Mouse (Mus musculus) gastrocnemius, postnatal 4 days (tissue): Measurements from ENCODE around the gene Glycam1. TPM values are rescaled to one million over a fixed set of nuclear protein-coding genes. Genes with fewer than 3 reads are reported as not detected.
"Not testable (repeated sequence)": the region's sequence is repeated elsewhere in the genome, so short reads cannot be mapped to it uniquely, and the experiment has no call there.

Source experiments
- DNase-seq, 2 experiments: peaks; one replicate each; pipeline ENCODE4 v3.0.0; 2021 to 2022; ENCODE audit warnings: low spot score in 2 of 2, mixed read lengths in 2 of 2
- long read RNA-seq, 2 experiments: library from polyadenylated mRNA; stranded (forward); transcript quantifications; one replicate each; pipeline ENCODE4 v2.0.0; 2021
- total RNA-seq, 2 experiments: library from RNA; stranded (reverse); gene quantifications; 2 replicates each; pipeline ENCODE4 v1.2.3; 2021

The Glycam1 gene
- total RNA-seq: not detected
- long read RNA-seq, experiment 1: 0 reads
- long read RNA-seq, experiment 2: 0 reads

DNA sequence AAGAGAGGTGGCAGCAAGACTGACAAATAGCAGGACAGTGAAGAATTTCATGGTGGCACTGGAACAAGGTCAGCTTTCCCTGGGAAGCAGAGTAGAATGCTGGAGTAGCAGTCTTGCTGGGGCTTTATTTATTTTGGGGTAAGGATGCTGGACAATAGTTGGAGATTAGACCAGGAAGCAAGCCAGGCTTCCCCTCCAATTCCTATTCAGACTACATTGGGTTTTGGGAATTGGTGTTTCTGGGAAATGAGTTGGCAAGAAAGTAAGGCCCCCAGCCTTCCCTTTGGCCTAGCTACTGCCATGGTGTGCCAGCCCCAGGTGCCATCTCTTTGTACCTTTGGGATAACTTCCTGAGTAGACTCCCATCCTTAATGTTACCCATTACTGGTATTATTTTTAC is at the start of gene Glycam1:
Glycam1 (minus strand) TSS at position 101 of the 400 bp plus-strand sequence.
- DNase-seq: no peak

DNA sequence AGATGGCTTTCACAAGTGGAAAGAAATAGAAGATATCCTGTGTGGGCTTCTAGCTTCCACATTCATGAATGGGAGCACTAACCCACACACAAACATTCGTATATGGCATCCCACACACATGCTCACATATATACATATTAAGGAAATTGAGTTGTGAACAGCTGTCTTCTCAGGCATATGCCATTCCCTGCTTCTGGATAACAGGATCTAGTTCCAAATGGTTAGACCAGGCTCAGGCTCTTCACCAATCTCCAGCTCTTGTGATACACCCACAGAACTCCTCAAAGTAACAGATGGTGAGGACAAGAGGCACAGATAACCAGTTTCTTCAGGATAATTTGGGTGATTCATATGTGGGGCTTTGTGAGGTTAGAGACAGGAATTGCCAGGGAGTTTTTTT is 39.6 kb upstream of the Glycam1 start:
- no peak for DNase-seq

DNA sequence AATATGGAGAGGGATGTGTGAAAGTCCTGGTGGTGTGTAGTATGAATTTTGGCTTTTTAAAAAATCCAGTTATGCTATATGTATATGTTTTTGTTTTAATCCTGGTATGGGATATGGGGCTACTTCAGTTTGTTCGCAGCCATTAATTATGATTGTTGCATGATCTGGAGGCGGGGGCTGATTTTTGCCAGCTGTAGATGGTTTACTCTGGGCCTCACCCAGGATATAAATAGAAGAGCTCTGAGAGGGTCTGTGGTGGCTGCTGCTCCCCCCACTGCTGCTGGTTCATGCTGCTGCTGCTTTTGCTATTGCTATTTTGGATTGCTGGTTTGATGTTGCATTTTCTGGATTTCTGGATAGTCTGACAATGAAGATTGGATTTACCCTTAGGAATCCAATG is 25.9 kb upstream of the Glycam1 start:
- no peak for DNase-seq

DNA sequence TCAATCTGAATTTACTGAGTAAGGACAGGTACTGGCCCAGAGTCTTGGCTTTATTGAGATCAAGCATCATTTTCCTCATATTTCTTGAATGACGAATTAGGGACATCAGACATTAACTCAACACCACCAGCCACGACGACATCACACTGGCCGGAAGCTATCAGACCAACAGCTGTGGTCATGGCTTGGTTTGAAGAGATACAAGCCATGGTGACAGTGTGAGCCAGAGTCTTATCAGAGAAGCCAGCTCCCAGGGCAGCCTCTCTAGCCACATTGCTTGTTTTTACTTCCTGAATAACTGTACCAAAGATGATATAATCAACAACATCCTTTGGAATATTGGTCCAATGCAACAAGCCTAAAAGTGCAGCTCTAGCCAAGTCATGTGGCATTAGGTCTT is 22.9 kb upstream of the Glycam1 start:
- not testable (repeated sequence) for DNase-seq

DNA sequence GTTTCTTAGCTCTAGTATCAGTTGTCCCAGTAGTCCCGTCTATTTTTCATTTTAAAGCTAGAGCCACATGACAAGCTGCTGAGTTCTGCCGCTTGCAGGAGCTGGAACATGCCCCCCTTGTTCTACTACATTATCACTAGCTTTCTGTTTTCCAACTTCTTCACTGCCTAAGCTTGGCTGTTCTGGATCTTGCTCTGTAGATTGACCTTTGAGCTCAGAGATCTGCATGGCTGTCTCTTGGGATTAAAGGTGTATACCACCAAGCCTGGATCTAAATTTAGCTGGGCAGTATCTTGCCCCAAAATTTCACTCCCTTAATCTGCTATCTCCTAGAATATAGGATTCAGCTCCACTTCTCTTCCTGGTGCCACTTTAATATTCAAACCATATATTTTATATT is 21.0 kb upstream of the Glycam1 start:
- no peak for DNase-seq

DNA sequence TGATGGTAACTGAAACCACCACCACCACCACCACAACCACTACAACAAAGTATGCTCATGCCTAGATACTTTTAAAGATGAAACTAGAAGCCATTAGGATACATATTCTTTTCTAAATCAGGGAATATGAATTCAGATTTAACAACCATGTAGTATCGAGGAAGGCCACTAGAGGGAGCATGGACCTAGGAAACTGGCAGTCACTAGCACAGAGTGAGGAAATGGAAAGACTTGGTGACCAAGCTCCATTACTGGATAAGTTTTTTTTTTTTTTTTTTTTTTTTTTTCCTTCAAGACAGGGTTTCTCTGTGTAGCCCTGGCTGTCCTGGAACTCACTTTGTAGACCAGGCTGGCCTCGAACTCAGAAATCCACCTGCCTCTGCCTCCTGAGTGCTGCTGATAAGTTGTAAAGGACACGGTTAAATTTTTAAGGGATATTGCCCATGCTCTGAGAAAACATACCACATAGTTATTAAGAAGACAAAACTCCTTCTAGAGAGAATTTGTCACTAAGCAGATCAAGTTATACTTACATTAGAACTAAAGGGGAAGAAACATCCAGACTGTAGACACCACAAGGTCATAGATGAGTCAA is 12.7 kb downstream of the Glycam1 start:
- DNase-seq: peak; percentile 17 to 38

DNA sequence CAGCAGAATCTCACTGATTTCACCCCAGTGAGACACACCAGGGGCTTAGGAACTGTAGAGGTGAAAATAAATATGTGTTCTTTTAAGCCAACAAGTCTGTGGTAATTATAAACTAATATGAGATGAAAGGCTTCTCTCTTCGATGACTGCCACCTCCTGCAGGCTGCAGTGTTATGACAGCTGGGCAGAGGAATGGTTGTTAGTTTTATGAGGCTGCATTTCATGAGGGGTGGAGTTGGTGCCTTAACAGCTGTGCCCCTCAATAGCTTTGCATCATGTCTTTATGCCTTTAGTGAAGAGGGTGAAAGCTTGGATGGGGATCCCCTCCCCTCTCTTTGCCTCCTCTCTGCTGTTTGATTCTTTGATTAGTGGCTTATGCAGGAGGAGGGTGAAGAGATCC is 13.8 kb downstream of the Glycam1 start:
- DNase-seq: peak in 1 of 2 experiments; percentile 1

DNA sequence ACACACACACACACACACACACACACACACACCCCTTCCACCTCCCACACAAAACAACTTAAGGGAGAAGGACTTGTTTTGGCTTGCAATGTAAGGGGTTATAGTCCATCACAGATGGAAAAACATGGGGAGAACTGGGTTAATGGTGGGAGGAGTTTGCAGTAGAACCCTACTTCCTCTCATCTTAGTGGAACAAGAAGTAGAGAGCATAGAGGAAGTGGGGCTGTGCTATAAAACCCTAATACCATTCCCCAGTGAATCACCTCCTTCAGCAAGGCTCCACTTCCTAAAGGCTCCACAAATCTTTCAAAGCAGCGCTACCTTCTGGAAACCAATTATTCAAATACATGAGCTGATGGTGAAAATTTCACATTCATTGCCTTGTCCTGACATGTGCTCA is 15.4 kb downstream of the Glycam1 start:
- peak in 1 of 2 experiments; percentile 3 for DNase-seq

DNA sequence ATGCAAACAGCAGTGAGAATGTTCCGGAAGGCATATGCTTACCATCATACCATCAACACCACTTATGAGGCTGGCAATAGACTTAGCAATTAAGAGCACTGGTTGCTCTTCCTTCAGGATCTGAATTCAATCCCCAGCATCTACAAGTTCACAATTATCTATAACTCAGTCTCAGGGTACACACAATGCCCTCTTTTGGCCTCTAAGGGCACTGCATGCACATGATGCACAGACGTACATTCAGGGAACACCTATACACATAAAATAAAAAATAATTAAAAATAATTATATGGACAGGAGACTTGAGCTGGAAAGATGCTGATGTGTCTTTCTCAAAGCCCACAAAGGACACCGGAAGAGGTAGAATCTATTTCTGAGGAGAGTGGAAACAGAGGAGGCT is 16.9 kb downstream of the Glycam1 start:
- DNase-seq: no peak

DNA sequence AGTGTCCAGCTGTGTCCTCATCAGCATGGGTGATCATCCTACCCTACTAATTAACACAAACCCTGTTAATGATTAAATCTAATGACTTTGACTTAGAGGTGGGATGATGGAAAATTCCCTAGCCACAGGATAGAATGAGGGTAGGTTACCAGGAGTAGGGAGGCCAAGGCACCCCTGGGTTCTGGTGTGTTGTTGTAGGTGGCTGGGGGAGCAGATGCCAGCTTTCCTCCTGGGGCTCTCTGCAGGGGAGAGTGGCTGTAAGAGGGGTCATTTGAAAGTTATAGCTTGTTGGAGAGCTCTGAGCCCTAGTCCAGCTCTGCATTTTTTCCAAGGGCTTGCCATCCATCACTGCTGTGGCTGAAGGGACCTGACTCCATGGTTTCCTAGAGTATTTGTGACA is 22.4 kb downstream of the Glycam1 start:
- DNase-seq: no peak

DNA sequence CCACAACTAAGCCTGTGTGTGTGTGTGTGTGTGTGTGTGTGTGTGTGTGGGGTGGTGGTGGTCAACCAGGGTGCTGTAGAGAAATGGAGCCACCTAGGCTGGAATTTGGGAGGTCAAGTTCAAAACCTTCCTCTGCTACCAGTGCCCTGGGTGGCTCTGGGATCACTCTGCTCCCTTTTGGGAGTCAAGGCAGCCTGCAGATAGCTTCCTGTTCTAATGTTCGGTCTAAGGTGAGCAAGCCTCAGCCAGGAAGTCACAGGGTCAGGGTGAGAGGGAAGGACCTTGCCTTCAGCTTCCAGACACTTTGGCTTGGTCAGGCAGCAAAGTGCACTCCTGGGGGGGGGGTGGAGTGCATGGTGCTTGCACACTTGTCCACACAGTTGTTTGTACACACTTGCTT is 24.2 kb downstream of the Glycam1 start:
- DNase-seq: no peak

DNA sequence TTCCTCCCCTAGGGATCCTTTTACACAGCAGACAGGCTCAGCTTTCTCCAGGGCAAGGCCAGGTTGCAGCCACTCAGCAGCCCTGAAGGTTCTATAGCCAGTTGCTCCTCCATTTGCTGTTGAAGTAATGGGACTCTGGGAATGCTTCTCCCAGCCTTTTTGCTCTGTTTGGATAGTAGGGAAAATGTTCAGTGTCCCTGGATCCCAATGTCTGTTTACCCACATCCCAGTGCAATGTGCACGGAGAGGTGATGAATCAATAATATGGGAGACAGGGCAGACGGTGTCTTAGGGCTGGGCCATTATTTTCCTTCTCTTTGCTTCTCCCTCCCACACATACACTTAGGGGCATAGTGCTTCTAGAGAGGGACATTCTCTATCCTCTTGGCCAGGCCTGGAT is 25.6 kb downstream of the Glycam1 start:
- no peak for DNase-seq

DNA sequence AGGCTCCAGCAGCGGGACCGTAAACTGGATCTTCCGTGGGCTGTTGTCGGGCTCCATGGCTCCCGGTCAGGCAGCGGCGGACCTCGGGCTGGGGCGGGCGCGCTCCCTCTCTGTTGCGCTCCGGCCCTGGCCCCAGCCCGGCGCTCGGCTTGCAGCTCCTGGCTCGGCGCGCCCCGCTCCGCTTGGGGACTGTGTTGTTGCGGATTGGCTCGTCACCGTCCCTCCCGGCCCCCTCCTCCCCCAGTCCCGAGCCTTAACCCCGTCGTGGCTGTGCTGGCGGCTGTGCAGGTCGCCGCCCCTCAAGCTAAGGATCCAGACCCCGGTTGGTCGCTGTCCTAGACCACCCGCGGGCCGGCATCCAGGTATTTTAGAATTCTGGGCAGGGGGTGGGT is 27.1 kb downstream of the Glycam1 start, which contains the start of gene Ppp1r1a:
Ppp1r1a (minus strand) TSS at position 182 of the 392 bp plus-strand sequence.
- peak; percentile 32 to 67 for DNase-seq

DNA sequence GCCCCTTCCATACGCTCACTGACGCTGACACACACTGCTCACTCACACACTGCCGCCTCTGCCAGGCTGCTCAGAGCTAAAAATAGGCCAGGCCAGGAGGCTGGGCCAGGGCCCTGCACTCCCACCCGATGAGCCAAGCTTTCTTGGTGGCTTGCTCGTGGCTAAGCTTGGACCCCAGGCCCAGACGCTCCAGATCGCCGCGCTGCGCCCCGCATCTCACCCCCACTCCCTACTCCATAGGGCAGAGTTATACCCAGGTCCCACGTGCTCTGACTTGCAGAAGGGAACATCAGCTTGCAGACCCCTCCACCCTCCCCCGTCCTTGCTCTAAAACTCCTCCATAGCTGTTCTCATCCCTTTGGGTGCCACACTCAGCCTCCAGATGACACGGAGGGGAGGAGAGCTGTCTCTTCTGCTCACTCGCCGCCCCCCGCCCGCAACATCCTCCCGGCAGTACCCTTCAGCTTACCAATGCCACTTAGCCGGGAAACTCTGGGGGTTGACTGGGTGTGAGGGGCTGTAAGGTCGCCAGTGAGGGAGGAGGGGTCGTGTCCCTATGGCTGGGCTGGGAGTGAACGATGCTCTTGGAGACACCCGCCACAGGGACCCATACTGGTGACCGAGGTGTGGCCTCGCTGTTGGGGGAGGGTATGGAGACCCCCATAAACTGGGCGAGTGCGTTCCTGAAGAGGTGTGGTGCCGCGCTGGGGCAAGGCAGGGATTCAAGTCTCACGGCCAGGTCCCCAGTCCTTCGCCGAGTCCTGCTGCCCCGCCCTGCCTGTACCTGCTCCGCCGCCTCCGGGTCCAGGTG is 27.7 kb downstream of the Glycam1 start:
- DNase-seq: no peak

DNA sequence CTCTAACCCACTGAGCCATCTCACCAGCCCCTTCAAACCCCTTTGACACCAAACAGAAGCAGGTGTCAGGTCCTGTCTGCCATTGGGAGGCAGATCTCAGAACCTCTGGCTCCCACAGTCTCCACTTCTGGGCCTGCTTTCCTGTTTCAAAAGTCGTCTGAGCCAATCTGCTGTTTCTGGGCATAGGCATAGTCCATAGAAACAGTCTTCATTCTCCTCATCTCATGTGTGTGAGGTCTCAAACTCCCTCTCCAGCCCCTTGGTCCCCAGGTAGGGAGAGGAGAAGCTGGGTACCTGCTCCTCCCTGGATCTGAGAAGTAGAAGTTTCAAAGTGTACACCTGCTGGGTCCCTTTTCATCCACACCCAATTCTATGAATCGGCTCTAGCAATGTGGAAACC is 28.4 kb downstream of the Glycam1 start:
- no peak for DNase-seq

DNA sequence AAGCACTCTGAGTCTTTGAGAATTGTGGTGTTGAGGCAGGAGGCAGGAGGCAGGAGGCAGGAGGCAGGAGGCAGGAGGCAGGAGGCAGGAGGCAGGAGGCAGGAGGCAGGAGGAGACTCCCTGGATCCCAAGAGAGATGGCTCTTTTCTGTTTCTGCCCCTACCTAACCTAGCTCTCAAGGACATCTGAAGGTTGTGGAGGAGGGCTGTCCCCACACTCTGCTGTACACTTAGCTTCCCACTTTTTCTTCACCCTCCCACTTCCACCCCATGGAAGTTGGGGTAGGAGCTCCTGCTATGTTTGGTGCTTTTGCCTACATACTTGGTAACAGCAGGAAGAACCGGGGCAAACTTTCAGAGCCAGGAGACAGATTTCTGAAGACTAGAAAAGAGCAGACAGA is 29.1 kb downstream of the Glycam1 start:
- no peak for DNase-seq

DNA sequence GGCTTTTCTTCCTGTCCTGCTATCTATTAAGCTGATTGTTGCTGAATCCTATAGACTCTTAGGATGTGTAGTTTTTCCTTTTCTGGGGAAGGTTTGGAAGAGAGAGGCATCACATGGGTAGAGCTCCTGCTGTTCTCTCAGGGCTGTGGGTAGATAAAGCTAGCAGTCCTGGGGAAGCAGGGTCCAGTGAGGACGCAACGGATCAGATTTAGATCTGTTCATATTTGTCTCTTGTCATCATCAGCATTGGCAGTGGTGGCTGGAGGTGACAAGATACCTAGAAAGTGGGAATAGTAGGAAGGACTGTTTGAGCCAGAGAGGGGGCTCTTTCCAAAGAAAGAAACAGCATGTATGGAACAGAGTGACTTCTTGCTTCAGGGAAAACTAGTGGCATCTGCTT is 29.9 kb downstream of the Glycam1 start:
- no peak for DNase-seq

DNA sequence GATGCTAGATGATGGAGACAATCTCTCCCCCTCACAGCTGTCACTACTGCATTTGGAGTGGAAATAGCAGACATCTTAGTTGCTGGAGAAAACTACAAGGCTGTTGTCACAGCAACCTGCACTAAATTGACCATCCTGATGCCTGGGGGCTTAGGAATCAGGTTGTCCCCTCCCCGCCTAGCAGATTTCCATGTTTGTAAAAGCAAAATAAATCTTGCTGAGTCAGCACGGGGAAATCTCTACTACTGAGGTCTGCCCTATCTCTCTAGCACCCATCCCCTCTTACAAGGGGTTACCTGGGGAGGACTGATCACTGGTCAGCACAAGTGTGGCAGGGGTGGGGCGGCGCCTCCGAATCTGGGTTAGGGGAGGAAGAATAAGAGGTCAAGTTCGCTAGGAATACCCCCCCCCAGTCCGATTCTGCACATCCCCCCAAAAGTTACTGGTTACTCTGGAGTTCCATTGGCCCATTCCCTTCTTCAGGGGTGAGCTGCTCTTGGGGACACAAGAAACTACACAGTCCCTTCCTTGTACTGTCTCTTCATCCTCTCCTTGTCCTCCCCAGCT is 30.7 kb downstream of the Glycam1 start:
- no peak for DNase-seq

DNA sequence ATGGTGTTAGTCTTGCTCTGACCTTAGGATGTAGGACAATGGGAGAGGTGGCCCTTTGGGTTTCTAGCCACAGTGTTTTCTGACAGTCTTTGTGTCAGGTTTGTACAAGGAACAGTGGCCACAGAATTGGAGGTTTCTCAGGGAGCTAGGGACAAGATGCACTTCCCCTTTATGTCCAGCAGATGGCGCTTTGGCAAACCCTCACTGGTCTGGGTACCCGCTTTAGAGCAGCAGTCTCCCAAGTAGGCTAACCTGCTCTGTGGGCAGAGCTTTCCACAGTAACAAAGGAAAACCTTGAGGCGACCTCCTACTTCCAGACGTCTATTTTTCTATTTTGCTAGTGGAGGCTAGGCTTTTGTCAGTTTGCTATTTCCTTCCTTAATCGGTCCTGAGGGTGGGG is 34.5 kb downstream of the Glycam1 start:
- peak in 1 of 2 experiments; percentile 39 for DNase-seq

DNA sequence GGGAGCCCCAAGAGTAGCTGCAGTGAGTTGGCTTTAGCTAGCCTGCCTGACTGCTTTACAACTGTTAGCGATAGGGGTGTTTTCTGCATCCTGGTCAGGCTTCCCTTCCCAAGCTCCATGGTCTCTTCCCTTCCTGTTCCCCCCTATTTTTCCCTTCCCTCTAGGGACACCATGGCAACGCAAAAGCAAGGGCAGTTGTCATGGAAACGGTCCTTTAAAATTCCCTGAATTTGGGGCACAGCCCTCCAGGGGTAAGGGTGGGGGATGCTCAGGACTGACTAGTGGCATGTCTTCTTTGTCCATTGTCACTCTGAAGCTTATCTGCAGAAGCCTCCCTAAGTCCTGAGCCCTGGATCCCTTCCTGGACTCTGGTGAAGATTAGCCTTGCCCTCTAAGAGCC is 41.7 kb downstream of the Glycam1 start:
- DNase-seq: no peak

DNA sequence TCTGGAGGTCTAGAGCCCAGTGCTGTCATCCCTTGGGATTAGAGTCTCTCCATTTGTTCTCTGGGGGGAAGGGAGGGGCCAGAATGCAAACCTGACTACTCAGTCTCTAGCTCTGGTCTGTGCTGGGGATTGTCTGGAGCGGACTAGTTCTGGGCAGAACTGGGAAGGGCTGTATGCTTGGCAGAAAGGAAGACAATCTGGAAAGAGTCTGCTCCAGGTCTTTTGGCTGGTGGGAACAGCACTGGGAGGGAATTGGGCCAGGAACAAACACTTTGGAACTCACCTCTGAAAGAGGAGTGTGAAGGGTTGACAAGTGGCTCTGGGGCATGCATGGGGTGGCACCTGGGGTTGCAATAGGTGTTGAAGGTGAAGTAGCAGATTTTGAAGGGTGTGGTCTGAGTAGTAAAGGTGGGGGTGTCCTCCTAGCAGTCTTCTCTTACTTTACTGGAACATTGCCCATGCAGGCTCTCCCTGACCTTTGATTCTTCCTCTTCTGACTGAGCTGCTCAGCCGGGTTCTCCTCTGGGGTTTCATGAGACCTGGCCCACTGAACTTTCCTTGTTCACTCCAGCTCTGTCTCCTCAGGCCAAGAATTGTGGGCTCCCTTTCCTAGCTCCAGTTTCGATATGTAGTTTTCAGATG is 42.3 kb downstream of the Glycam1 start:
- DNase-seq: no peak
